Mouse (Mus musculus) G1E (cell line): Measurements from ENCODE around the gene Gon4l.
"Not testable (repeated sequence)": the region's sequence is repeated elsewhere in the genome, so short reads cannot be mapped to it uniquely, and the experiment has no call there.

Experiments used
- CTCF ChIP-seq: IDR thresholded peaks from 2 replicates; pipeline ENCODE4 v1.5.1; 2012; ENCODE audit warnings: low read depth, low read length, inconsistent platforms, mixed read lengths
- GATA1 ChIP-seq: IDR thresholded peaks from 2 replicates; pipeline ENCODE4 v1.6.1; 2012; ENCODE audit warnings: borderline replicate concordance, low read length, inconsistent platforms, mixed read lengths
- GATA2 ChIP-seq: IDR thresholded peaks from 2 replicates; pipeline ENCODE4 v1.6.1; 2012; ENCODE audit warnings: low read depth, low read length, inconsistent platforms, borderline replicate concordance
- POLR2AphosphoS5 ChIP-seq: IDR thresholded peaks from 2 replicates; pipeline ENCODE4 v1.6.1; 2012; ENCODE audit warnings: low read depth, low read length, inconsistent platforms; ENCODE audit not compliant: insufficient replicate concordance
- TAL1 ChIP-seq: conservative IDR thresholded peaks from 2 replicates; pipeline ENCODE4 v1.6.1; 2012; ENCODE audit warnings: low read depth, low read length, inconsistent platforms, mixed read lengths

- TF ChIP-seq CTCF, GATA1, TAL1, GATA2, POLR2AphosphoS5: not testable (repeated sequence)
Observed at GRCm38 (mm10) chr3:88786323-88786722, 48.7 kb upstream of the Gon4l start.
